Mouse (Mus musculus): ENCODE measurements around the gene Tob1.

DNA sequence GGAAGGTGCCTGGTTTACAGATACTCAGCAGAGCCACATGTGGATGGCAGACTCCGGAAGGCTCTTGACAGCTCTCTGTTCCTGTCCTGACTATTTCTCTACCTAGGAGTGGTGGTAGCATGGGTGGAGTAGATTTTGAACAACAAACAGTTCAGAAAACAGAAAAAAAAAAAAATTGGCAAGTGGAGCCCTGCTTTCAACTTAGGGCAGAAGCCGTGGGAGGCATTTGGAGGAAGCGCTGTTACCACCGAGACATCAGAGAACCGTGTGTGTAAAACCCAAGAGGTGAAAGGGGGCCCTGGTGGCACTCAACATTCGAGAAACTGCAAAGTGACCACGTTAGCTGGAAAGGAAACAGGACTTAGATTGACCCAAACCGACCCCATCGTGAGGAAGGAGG, 41.9 kb downstream of the Tob1 start:
- TF ChIP-seq EP300 (IDR thresholded peaks at IDR 0.05; ENCODE audit: insufficient read depth, low read depth, low read length) (no peak), POLR2A (IDR thresholded peaks at IDR 0.05; ENCODE audit: insufficient read depth, low read length) (no peak), CTCF (IDR thresholded peaks at IDR 0.05; ENCODE audit: low read depth, low read length) (no peak)

All from ES-Bruce4 (cell line).